Mouse (Mus musculus): ENCODE measurements at regions not wholly inside any gene's neighbourhood (a gene's known extent, or its start where the extent isn't known, plus 50 kb on each side); places are given as distances from the start of the nearest gene placed in this dataset.

DNA sequence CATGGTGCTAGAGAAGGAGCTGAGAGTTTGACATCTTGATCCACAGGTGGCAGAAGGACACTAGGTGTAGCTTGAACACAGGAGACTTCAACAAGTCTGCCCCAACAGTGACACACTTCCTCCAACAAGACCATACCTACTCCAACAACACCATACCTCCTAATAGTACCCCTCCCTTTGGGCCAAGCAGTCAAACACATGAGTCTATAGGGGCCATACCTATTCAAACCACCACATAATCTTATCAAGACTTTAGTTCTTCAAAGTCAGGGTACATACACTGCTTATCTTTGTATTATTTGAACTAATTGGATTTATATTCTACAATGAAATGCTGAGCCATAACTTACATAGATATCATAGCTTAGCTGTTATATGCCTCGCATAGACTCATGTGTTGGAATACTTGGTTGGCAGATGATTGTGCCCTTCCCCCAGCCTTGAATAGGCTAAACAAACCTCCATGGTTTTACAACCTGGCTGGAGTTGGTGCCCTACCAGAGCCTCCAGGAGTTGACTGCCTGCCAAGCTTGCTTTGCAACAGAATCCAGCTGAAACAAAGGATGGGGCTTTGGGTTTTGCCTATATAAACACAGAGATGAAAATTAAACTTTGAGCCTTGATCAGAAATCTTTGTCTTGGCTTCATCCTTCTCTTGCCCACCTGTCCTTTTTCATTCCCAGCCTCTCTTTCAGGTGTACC is 103.2 kb downstream of the Gm9817 start:
- TF ChIP-seq POLR2A (IDR thresholded peaks at IDR 0.05; ENCODE audit: insufficient read length, low read depth) (no peak), E2F4 (IDR thresholded peaks at IDR 0.05; ENCODE audit: insufficient read depth) (no peak), TCF12 (IDR thresholded peaks at IDR 0.05; ENCODE audit: insufficient read depth, poor library complexity, severe bottlenecking) (no peak), USF1 (IDR thresholded peaks at IDR 0.05; ENCODE audit: low read depth) (no peak), MYOG (IDR thresholded peaks at IDR 0.05; ENCODE audit: control insufficient read depth in 1 of 3, insufficient read depth in 1 of 3, insufficient read length in 2 of 3, low read depth in 2 of 3) (no peak), CEBPB (IDR thresholded peaks at IDR 0.05; ENCODE audit: insufficient read depth, poor library complexity, severe bottlenecking) (no peak), MAX (IDR thresholded peaks at IDR 0.05; ENCODE audit: low read depth) (no peak), POLR2AphosphoS2 (IDR thresholded peaks at IDR 0.05; ENCODE audit: insufficient read length, low read depth) (no peak), MYOD1 (IDR thresholded peaks at IDR 0.05; ENCODE audit: control insufficient read depth in 1 of 3, insufficient read length in 2 of 3, low read depth in 2 of 3) (no peak), SRF (IDR thresholded peaks at IDR 0.05; ENCODE audit: control insufficient read depth, insufficient read length, low read depth) (no peak)

Data from myocyte (in vitro differentiated cells).